Mouse (Mus musculus): ENCODE measurements around the gene Slc37a1. TPM values are rescaled to one million over a fixed set of nuclear protein-coding genes. Genes with fewer than 3 reads are reported as not detected.

Gene Slc37a1
- polyA plus RNA-seq, 1 experiment = 54.3 TPM

DNA sequence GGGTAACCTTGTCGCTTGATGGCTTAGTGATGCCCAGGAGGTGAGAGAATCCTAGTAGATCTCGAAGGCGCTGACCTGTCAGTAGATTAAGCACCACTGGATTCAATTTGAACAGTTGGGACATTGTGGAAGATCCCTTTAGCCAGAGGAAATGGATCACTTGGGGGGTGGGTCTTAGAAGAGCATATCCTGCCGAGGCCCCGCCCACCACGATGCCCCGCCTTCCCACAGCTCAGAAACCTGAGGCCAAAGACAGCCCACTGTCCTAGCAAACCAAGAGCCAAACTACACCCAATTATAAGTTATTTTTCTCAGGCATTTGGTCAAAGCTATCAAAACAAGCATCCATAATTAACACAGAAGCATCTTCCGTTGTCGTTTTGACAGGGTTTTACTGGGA, 24.5 kb downstream of the Slc37a1 start:
- 72% methylated on average over 9 of the region's 9 CpGs for WGBS
- Histone ChIP-seq H3K4me3 (replicated peaks; ENCODE audit: extremely low read depth, low read depth, low read length) (no peak overlapping the region), H3K4me1 (ENCODE audit: control insufficient read depth, insufficient read depth, low read length) (no peaks in the 10 kb centered on the region)
- DNase-seq = no peak
- TF ChIP-seq POLR2A (IDR thresholded peaks at IDR 0.05; ENCODE audit: borderline replicate concordance, extremely low read depth, low read depth, low read length) (no peak), CTCF (IDR thresholded peaks at IDR 0.05; ENCODE audit: insufficient read depth, low read length) (no peak)

DNA sequence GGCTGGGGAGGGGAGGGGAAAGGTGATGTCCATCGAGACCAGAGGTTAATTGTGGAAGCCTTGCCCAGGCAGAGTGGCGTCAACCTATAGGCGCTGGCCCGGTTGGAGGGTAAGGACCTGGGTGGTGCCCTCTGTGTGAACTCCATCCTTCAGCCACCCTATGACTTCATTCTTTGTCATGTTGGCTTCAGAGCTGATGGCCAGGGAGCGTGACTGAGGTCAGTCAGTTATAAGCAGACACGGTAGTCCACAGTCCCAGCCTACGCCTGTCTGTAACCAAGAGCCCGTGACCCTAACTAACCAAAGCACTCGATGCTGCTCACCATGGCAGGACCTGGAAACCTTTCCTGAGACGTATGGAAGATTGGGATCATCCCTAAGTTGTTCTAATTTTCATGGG, 26.1 kb downstream of the Slc37a1 start:
- peaks cover 2% of the 10 kb centered on the region; the same call in 1 of the 2 replicates for H3K4me1 ChIP-seq (ENCODE audit: control insufficient read depth, insufficient read depth, low read length)
- TF ChIP-seq POLR2A (IDR thresholded peaks at IDR 0.05; ENCODE audit: borderline replicate concordance, extremely low read depth, low read depth, low read length) = no peak
- no peak for TF ChIP-seq CTCF (IDR thresholded peaks at IDR 0.05; ENCODE audit: insufficient read depth, low read length)
- H3K4me3 ChIP-seq (replicated peaks; ENCODE audit: extremely low read depth, low read depth, low read length) = no peak overlapping the region
- no peak for DNase-seq
- 84% methylated on average over 10 of the region's 10 CpGs for WGBS

DNA sequence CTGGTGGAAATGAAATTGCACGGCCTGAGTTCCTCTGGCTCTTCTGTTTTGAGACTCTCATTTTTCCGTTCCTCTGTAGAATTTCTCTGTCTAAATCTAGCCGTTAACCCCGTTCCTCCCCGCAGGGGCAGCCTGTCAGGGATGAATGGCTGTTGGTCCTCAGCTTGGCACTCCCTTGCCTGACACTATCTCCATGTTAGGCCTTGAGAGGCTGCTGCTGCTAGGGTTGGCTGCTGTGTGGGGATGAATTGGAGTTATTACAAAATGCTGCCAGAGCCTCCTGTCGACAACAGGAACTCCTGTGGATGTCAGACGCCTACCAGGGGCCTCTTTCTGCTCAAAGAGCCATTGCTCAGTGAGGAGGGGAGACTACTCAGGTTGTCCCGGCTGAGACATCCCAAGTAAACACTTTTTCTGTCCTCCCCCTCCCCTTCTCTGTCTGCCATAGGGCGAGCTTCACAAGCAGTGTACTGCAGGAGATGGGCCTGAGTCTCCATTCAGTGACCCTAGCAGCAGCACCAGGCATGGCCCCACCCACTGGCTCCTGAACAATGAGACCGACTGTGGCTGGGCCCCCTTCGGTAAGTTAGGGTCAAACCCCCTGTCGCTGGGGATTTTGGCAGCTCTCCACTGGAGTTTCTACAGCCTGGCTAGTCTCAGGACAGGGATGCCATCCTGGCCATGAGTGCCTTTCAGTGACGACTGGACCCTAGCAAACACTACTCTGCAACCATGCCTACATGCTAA, 28.6 kb downstream of the Slc37a1 start:
- peaks cover 5% of the 10 kb centered on the region; the same call in 1 of the 2 replicates for H3K4me1 ChIP-seq (ENCODE audit: control insufficient read depth, insufficient read depth, low read length)
- no peak for DNase-seq
- no peak for TF ChIP-seq CTCF (IDR thresholded peaks at IDR 0.05; ENCODE audit: insufficient read depth, low read length)
- TF ChIP-seq POLR2A (IDR thresholded peaks at IDR 0.05; ENCODE audit: borderline replicate concordance, extremely low read depth, low read depth, low read length) = no peak
- no peak overlapping the region for H3K4me3 ChIP-seq (replicated peaks; ENCODE audit: extremely low read depth, low read depth, low read length)
- WGBS = 43% methylated on average over 13 of the region's 13 CpGs

DNA sequence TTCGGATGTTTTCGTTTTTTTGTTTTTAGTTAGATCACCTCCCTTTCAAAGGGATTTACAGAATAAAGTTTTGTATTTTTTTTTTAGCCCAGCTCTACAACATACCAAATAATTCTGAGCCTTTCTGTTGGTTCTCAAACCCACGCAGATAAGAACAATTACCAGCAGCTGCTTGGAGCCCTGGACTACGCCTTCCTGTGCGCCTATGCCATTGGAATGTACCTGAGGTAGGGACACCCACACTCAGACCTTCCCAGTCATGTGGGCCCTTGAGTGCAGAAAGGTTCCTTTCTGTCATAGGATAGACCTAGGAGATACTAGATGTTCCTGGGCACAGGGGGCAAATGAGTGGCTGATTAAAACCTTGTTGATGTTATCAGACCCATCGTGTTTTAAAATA, 29.4 kb downstream of the Slc37a1 start:
- no peak for DNase-seq
- no peak for TF ChIP-seq CTCF (IDR thresholded peaks at IDR 0.05; ENCODE audit: insufficient read depth, low read length)
- no peak for TF ChIP-seq POLR2A (IDR thresholded peaks at IDR 0.05; ENCODE audit: borderline replicate concordance, extremely low read depth, low read depth, low read length)
- H3K4me3 ChIP-seq (replicated peaks; ENCODE audit: extremely low read depth, low read depth, low read length) = no peak overlapping the region
- WGBS = 52% methylated on average over 6 of the region's 6 CpGs
- H3K4me1 ChIP-seq (ENCODE audit: control insufficient read depth, insufficient read depth, low read length) = peaks cover 5% of the 10 kb centered on the region; the same call in 1 of the 2 replicates

DNA sequence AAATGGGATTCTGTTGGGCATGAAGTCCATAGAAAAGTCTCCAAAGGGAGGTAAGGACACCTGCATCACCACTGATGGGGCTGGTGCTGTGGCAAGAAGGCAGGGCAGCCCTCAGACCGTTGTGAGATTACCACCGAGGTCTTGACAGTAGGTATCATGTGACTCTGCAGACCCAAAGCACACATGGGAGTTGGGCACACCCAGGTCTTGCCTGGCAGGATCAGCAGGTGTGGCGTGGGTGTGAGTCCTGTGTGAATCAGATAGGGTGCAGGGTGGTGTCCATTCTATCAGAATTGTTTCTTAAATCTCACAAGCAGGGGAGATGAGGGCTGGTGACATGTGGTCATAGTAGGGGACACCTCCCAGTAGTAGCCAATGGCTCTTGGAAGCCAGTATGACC, 30.4 kb downstream of the Slc37a1 start:
- peaks cover 5% of the 10 kb centered on the region; the same call in 1 of the 2 replicates for H3K4me1 ChIP-seq (ENCODE audit: control insufficient read depth, insufficient read depth, low read length)
- 68% methylated on average over 3 of the region's 3 CpGs for WGBS

DNA sequence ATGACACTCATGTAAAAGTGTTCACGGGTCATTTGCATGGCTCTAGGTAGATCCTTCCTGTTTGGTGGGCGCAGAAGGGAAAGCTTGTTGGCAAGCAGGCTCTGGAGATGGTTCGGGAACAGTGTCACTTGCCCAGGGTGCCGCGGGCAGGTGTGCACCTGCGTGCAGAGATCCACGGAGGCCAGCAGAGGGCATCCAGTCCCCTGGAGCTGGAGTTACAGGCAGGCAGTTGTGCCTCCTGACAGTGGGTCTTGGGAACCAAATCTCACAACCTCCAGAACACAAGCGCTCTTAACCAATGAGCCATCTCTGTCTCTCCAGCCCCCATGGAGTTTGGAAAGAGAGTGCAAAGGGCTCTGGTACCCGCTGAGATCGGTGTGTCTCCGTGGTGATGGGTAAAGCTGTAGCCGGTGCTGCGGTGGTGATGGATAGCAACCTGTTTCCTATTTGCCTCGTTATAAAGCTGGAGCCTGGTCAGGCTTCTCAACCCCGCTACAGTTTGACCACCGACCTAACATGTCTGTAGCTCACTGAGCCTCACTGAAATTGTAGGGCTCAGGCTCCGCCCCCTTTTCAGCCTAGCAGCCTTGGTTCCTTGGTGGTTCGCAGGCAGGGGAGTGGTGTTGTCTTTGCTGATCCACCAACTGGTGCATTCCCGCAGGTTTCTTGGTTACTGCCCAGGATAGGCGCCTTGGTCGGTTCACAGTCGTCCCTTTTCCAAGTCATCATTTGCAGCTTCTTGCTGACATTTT, 31.1 kb downstream of the Slc37a1 start:
- peak; percentile 42; the same call in 1 of the 2 replicates for TF ChIP-seq CTCF (IDR thresholded peaks at IDR 0.05; ENCODE audit: insufficient read depth, low read length)
- TF ChIP-seq POLR2A (IDR thresholded peaks at IDR 0.05; ENCODE audit: borderline replicate concordance, extremely low read depth, low read depth, low read length) = no peak
- no peak for DNase-seq
- no peak overlapping the region for H3K4me3 ChIP-seq (replicated peaks; ENCODE audit: extremely low read depth, low read depth, low read length)
- H3K4me1 ChIP-seq (ENCODE audit: control insufficient read depth, insufficient read depth, low read length) = peaks cover 5% of the 10 kb centered on the region; the same call in 1 of the 2 replicates
- WGBS = 54% methylated on average over 22 of the region's 22 CpGs

More for the DNA sequence above, 30.4 kb downstream of the Slc37a1 start:
- H3K4me3 ChIP-seq (replicated peaks; ENCODE audit: extremely low read depth, low read depth, low read length) = no peak overlapping the region
- no peak for DNase-seq
- TF ChIP-seq POLR2A (IDR thresholded peaks at IDR 0.05; ENCODE audit: borderline replicate concordance, extremely low read depth, low read depth, low read length) (no peak), CTCF (IDR thresholded peaks at IDR 0.05; ENCODE audit: insufficient read depth, low read length) (no peak)

DNA sequence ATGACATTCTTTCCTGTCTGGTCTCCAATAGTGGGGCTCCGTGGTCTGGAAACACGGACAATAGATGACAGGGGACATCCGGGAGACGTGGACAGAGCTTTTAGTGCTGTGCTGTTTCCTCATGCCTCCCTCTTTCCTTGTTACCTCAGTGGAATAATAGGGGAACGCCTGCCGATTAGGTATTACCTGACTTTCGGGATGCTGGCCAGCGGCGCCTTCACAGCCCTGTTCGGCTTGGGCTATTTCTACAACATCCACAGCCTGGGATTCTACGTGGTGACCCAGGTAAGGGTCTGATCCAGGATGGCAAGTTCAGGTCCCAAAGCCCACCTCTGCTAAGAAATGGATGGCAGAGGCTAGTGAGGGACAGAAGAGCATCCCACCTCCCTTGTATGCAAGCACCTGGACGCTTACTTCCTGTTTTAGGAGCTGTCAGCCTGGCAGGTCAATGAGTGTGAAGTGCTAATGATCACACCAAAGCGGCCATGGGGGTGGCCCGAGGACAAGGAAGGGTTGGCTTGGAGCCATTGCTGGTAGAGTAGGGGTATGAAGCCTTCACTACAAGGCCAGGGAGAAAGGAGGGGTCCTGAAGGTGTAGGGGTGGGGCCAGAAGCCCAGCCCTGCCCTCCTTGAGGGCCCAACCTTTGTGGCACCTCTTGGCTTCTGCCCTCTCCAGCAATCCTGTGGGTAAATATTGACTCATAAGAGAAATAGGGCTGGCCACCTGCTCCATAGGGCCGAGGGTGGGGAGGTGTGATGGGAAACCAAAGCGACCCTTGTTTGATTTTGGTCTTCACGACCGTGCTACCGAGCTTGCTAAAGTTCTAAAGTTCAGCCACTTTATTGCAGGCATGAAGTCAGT, 32.5 kb downstream of the Slc37a1 start:
- H3K4me1 ChIP-seq (ENCODE audit: control insufficient read depth, insufficient read depth, low read length) = peaks cover 5% of the 10 kb centered on the region; the same call in 1 of the 2 replicates
- H3K4me3 ChIP-seq (replicated peaks; ENCODE audit: extremely low read depth, low read depth, low read length) = no peak overlapping the region
- WGBS = 73% methylated on average over 19 of the region's 19 CpGs
- DNase-seq = no peak
- no peak for TF ChIP-seq POLR2A (IDR thresholded peaks at IDR 0.05; ENCODE audit: borderline replicate concordance, extremely low read depth, low read depth, low read length)
- no peak for TF ChIP-seq CTCF (IDR thresholded peaks at IDR 0.05; ENCODE audit: insufficient read depth, low read length)

DNA sequence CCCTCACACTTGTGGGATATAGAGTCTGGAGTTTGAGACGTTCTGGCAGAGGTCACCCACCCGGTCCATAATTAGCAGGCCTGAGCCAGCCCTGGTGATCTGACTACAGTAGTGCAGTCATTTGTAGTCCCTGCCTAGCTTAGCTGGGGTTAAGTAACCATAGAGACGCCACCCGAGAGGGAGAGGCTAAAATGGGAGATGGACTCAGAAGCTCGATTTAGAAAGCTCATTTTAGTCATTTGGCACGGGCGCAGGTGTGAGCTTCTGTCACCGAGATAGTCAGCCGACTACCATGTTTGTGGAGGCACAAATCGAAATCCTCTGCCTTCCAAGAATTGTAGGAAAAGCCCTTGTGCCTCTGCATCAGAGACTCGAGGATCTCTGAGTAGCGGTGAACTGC, 34.8 kb downstream of the Slc37a1 start:
- peaks cover 7% of the 10 kb centered on the region for H3K4me1 ChIP-seq (ENCODE audit: control insufficient read depth, insufficient read depth, low read length)
- 82% methylated on average over 12 of the region's 12 CpGs for WGBS

DNA sequence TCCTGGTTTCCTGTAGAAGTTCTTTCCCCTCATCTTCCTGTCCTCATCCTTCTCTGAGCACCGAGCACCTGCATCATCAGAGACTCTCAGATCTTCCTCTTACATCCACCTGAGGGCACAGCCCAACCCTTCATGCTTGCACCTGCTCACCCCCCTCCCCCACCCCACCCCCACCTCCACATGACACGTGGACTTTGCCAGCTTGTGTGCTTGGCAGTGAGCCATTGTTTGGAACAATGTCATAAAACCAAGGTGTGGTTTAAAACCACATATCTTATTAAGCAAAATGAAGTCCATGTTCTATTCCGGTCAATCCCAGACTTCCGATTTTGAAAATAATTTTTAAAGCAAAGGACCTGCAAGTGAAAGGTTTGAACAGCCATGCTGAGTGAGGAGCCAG, 35.9 kb downstream of the Slc37a1 start:
- DNase-seq = no peak
- H3K4me3 ChIP-seq (replicated peaks; ENCODE audit: extremely low read depth, low read depth, low read length) = no peak overlapping the region
- 46% methylated on average over 4 of the region's 4 CpGs for WGBS
- no peak for TF ChIP-seq POLR2A (IDR thresholded peaks at IDR 0.05; ENCODE audit: borderline replicate concordance, extremely low read depth, low read depth, low read length)
- TF ChIP-seq CTCF (IDR thresholded peaks at IDR 0.05; ENCODE audit: insufficient read depth, low read length) = no peak
- H3K4me1 ChIP-seq (ENCODE audit: control insufficient read depth, insufficient read depth, low read length) = peaks cover 4% of the 10 kb centered on the region

More for the DNA sequence above, 34.8 kb downstream of the Slc37a1 start:
- TF ChIP-seq CTCF (IDR thresholded peaks at IDR 0.05; ENCODE audit: insufficient read depth, low read length) (no peak), POLR2A (IDR thresholded peaks at IDR 0.05; ENCODE audit: borderline replicate concordance, extremely low read depth, low read depth, low read length) (no peak)
- no peak overlapping the region for H3K4me3 ChIP-seq (replicated peaks; ENCODE audit: extremely low read depth, low read depth, low read length)
- no peak for DNase-seq

Measured in lung, adult 2 months (tissue).